Mouse (Mus musculus): ENCODE results near the gene Rab3a. TPM values are rescaled to one million over a fixed set of nuclear protein-coding genes. Genes with fewer than 3 reads are reported as not detected.

Rab3a gene
- 17.6 and 28.6 TPM in 2 replicates for polyA plus RNA-seq (2015; fragmentation: Nextera tagmentation; extraction: Ambion mirVana)

GRCm38 (mm10) chr8:70754043-70754870 lies at the start of gene Rab3a:
TSS of gene Rab3a (plus strand) at chr8:70754679.
- DNase-seq (ENCODE audit: low spot score) (peak; percentile 99), ATAC-seq (peak; percentile 92)
- Histone ChIP-seq H3K4me3 (ENCODE audit: low read depth, low read length) (peak within 1 kb of the TSS; percentile 70), H3K4me2 (replicated peaks; ENCODE audit: low read depth, low read length) (peak within 1 kb of the TSS; percentile 92), H3K27ac (ENCODE audit: low read length) (peak within 1 kb of the TSS; percentile 97), H3K9me3 (ENCODE audit: low read length) (no peaks in the 10 kb centered on the region), H3K9ac (replicated peaks; ENCODE audit: low read depth) (peak within 1 kb of the TSS; percentile 57), H3K4me1 (ENCODE audit: insufficient read depth, low read depth, low read length) (peaks cover 10% of the 10 kb centered on the region; the same call in 1 of the 2 replicates), H3K27me3 (replicated peaks; ENCODE audit: insufficient read depth, low read length) (no peaks in the 10 kb centered on the region), H3K36me3 (ENCODE audit: insufficient read depth, low read length) (peaks cover 8% of the 10 kb centered on the region; the same call in 1 of the 2 replicates)
- WGBS, result 8% methylated on average over 37 of the region's 37 CpGs
- peak; percentile 33; the same call in 1 of the 2 replicates for TF ChIP-seq EP300 (IDR thresholded peaks at IDR 0.05)
- TF ChIP-seq CTCF (IDR thresholded peaks at IDR 0.05), result peak; percentile 24; the same call in 1 of the 2 replicates

- ATAC-seq, result no peak
These were observed 46.2 kb upstream of the Rab3a start for GRCm38 (mm10) chr8:70708281-70708680.

GRCm38 (mm10) chr8:70709794-70710193 lies 44.7 kb upstream of the Rab3a start:
- H3K9me3 ChIP-seq (ENCODE audit: low read length), result no peaks in the 10 kb centered on the region
- no peaks in the 10 kb centered on the region for H3K27me3 ChIP-seq (replicated peaks; ENCODE audit: insufficient read depth, low read length)
- H3K9ac ChIP-seq (replicated peaks; ENCODE audit: low read depth), result no peak overlapping the region
- no peak overlapping the region for H3K4me3 ChIP-seq (ENCODE audit: low read depth, low read length)
- WGBS, result 88% methylated on average over 9 of the region's 9 CpGs
- DNase-seq (ENCODE audit: low spot score), result no peak
- H3K27ac ChIP-seq (ENCODE audit: low read length), result no peak overlapping the region
- ATAC-seq, result no peak
- H3K36me3 ChIP-seq (ENCODE audit: insufficient read depth, low read length), result no peaks in the 10 kb centered on the region
- no peaks in the 10 kb centered on the region for H3K4me1 ChIP-seq (ENCODE audit: insufficient read depth, low read depth, low read length)
- no peak overlapping the region for H3K4me2 ChIP-seq (replicated peaks; ENCODE audit: low read depth, low read length)
- TF ChIP-seq EP300 (IDR thresholded peaks at IDR 0.05), result no peak
- TF ChIP-seq CTCF (IDR thresholded peaks at IDR 0.05), result no peak

More at GRCm38 (mm10) chr8:70708281-70708680, 46.2 kb upstream of the Rab3a start:
- Histone ChIP-seq H3K9ac (replicated peaks; ENCODE audit: low read depth) (no peak overlapping the region), H3K4me2 (replicated peaks; ENCODE audit: low read depth, low read length) (no peak overlapping the region), H3K4me1 (ENCODE audit: insufficient read depth, low read depth, low read length) (no peaks in the 10 kb centered on the region), H3K4me3 (ENCODE audit: low read depth, low read length) (no peak overlapping the region), H3K9me3 (ENCODE audit: low read length) (no peaks in the 10 kb centered on the region), H3K36me3 (ENCODE audit: insufficient read depth, low read length) (no peaks in the 10 kb centered on the region), H3K27ac (ENCODE audit: low read length) (no peak overlapping the region), H3K27me3 (replicated peaks; ENCODE audit: insufficient read depth, low read length) (no peaks in the 10 kb centered on the region)
- DNase-seq (ENCODE audit: low spot score), result no peak
- 84% methylated on average over 14 of the region's 14 CpGs for WGBS
- TF ChIP-seq EP300 (IDR thresholded peaks at IDR 0.05), result no peak
- no peak for TF ChIP-seq CTCF (IDR thresholded peaks at IDR 0.05)

- 100% methylated on average over 1 of the region's 1 CpGs for WGBS
These were observed 44.2 kb upstream of the Rab3a start for GRCm38 (mm10) chr8:70710296-70710695.

GRCm38 (mm10) chr8:70711041-70711440 lies 43.4 kb upstream of the Rab3a start:
- Histone ChIP-seq H3K9me3 (ENCODE audit: low read length) (no peaks in the 10 kb centered on the region), H3K4me3 (ENCODE audit: low read depth, low read length) (no peak overlapping the region), H3K27me3 (replicated peaks; ENCODE audit: insufficient read depth, low read length) (no peaks in the 10 kb centered on the region), H3K36me3 (ENCODE audit: insufficient read depth, low read length) (no peaks in the 10 kb centered on the region), H3K9ac (replicated peaks; ENCODE audit: low read depth) (no peak overlapping the region), H3K4me1 (ENCODE audit: insufficient read depth, low read depth, low read length) (no peaks in the 10 kb centered on the region), H3K27ac (ENCODE audit: low read length) (no peak overlapping the region), H3K4me2 (replicated peaks; ENCODE audit: low read depth, low read length) (no peak overlapping the region)
- no peak for TF ChIP-seq CTCF (IDR thresholded peaks at IDR 0.05)
- TF ChIP-seq EP300 (IDR thresholded peaks at IDR 0.05), result no peak
- WGBS, result 75% methylated on average over 11 of the region's 11 CpGs
- ATAC-seq (no peak), DNase-seq (ENCODE audit: low spot score) (no peak)

More at GRCm38 (mm10) chr8:70710296-70710695, 44.2 kb upstream of the Rab3a start:
- no peak for DNase-seq (ENCODE audit: low spot score)
- Histone ChIP-seq H3K9me3 (ENCODE audit: low read length) (no peaks in the 10 kb centered on the region), H3K36me3 (ENCODE audit: insufficient read depth, low read length) (no peaks in the 10 kb centered on the region), H3K4me1 (ENCODE audit: insufficient read depth, low read depth, low read length) (no peaks in the 10 kb centered on the region), H3K4me3 (ENCODE audit: low read depth, low read length) (no peak overlapping the region), H3K4me2 (replicated peaks; ENCODE audit: low read depth, low read length) (no peak overlapping the region), H3K27ac (ENCODE audit: low read length) (no peak overlapping the region), H3K9ac (replicated peaks; ENCODE audit: low read depth) (no peak overlapping the region), H3K27me3 (replicated peaks; ENCODE audit: insufficient read depth, low read length) (no peaks in the 10 kb centered on the region)
- TF ChIP-seq EP300 (IDR thresholded peaks at IDR 0.05), result no peak
- ATAC-seq, result no peak

- 66% methylated on average over 7 of the region's 7 CpGs for WGBS
- Histone ChIP-seq H3K36me3 (ENCODE audit: insufficient read depth, low read length) (no peaks in the 10 kb centered on the region), H3K9ac (replicated peaks; ENCODE audit: low read depth) (no peak overlapping the region), H3K4me2 (replicated peaks; ENCODE audit: low read depth, low read length) (no peak overlapping the region), H3K27ac (ENCODE audit: low read length) (no peak overlapping the region), H3K9me3 (ENCODE audit: low read length) (no peaks in the 10 kb centered on the region), H3K4me1 (ENCODE audit: insufficient read depth, low read depth, low read length) (no peaks in the 10 kb centered on the region), H3K4me3 (ENCODE audit: low read depth, low read length) (no peak overlapping the region), H3K27me3 (replicated peaks; ENCODE audit: insufficient read depth, low read length) (no peaks in the 10 kb centered on the region)
- no peak for ATAC-seq
- no peak for DNase-seq (ENCODE audit: low spot score)
- TF ChIP-seq CTCF (IDR thresholded peaks at IDR 0.05) (no peak), EP300 (IDR thresholded peaks at IDR 0.05) (no peak)
These were observed 40.5 kb upstream of the Rab3a start for GRCm38 (mm10) chr8:70713991-70714390.
